Mouse (Mus musculus): Measurements from ENCODE around the gene Itk. TPM values are rescaled to one million over a fixed set of nuclear protein-coding genes. Genes with fewer than 3 reads are reported as not detected.

Gene Itk
- total RNA-seq, 2 experiments from 2014 or later: 0.34 to 0.41 TPM

DNA sequence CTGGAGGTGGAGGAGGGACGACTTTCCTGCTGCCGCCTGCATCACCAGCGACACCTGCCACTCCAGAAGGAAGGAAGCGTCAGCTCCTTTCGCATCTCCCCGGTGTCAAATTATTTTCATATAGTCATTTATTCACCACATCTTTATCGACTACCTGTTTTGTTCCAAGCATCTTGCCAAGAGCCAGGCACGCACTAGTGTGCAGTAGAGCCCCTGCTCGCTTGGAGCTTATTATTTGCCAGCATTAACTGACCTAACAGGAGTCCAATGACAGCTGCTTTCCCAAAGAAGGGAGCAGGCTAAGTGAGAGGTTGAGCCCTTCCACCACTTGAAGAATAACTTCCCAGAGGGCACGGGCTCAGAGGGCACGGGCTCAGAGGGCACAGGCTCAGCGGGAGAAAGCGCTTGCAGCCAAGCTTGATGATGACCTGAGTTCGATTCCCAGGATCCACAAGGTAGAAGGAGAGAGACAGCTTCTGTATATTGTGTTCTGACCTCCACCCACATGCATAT lies 76.7 kb downstream of the Itk start, which contains the start of gene Cyfip2:
TSS of gene Cyfip2 (minus strand) at position 337 of the 513 bp plus-strand sequence.
- DNase-seq (ENCODE audit: extremely low spot score in 1 of 2, low spot score in 2 of 2): no peak
- intact Hi-C loops (cut with DNase I): no loop called here

DNA sequence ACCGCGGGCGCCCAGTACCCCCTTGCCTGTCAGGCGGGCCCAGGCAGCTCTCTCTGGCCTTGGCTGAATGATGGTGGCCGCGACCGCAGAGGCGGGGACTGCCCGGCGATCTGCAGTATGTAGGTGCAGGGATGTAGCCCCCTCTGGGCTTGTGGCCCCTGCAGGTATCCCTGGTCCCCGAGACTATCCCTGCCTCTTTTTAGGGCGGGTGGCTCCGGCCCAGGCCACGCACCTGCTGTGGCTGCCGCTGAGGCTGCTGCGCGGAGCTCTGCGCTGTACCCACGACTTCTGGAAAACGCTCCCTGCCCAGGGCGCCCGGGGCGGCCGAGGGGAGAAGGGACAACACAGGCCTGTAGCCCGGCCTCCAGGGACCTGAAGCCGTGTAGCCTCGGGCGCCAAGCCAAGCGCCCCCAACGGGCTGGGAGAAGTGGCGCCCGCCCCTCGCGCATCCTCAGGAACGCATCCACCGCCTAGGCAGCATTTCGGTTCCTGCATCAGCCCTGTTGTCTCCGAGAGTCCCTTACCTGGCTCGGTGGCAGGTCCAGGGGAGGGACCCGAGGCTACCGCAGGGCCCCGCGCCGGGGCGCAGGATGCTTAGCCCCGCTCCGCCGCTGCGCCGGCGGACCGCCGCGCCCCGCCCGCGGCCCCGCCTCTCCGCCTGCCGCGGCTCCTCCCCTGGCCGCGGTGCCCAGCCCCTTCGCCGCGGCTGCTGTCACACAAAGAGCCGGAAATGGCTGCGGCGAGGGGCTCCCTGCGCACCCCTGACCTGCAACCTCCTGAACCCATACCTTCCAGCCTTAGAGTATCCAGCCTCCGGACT lies 77.4 kb downstream of the Itk start:
- peak; percentile 54 to 76 for DNase-seq (ENCODE audit: extremely low spot score in 1 of 2, low spot score in 2 of 2)
- intact Hi-C loops (cut with DNase I): no loop called here

DNA sequence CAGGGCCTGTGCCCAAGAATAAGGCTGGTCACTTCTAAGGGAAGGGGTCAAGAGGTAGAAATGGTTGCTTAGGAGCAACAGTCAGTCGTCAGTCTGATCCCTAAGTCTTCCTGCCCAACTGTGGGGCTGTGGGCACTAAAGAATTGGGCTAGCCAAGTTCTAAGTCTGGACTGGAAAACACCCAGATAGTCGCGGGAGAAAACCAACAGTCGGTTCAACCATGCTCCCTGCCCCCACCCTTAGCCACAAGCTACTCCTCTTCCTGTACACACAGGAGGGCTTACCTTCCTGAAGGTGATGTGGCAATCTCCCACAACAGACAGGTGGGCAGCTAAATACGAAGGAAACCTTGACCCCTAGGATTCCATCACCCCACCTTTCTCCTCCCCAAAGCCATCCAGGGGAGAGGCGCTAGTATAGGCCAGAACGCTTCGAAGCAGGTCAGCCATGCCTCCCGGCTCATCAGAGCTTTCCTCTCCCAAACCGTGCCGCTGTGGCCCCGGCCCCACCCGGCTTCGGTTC lies 78.1 kb downstream of the Itk start:
- DNase-seq (ENCODE audit: extremely low spot score in 1 of 2, low spot score in 2 of 2): no peak
- intact Hi-C loops (cut with DNase I): no loop called here

DNA sequence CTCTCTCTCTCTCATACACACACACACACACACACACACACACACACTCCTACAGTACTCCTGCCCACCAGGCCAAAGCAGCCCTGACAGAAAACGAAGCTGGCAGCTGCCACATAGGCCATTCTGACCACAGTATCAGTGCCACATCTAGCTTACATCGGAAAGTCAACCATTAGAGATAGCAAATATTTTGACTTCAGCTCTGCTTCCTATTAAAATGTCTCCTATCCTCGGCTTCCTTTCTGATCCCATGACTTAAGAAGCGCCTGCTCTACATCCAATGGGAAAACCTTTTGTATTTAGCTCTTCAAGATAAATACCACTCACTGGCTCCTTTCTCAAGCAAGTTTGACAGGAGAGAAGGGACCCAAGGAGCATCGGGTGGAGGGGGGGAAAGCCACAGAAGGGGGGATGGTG lies 78.7 kb downstream of the Itk start:
- no peak for DNase-seq (ENCODE audit: extremely low spot score in 1 of 2, low spot score in 2 of 2)
- intact Hi-C loops (cut with DNase I): no loop called here

DNA sequence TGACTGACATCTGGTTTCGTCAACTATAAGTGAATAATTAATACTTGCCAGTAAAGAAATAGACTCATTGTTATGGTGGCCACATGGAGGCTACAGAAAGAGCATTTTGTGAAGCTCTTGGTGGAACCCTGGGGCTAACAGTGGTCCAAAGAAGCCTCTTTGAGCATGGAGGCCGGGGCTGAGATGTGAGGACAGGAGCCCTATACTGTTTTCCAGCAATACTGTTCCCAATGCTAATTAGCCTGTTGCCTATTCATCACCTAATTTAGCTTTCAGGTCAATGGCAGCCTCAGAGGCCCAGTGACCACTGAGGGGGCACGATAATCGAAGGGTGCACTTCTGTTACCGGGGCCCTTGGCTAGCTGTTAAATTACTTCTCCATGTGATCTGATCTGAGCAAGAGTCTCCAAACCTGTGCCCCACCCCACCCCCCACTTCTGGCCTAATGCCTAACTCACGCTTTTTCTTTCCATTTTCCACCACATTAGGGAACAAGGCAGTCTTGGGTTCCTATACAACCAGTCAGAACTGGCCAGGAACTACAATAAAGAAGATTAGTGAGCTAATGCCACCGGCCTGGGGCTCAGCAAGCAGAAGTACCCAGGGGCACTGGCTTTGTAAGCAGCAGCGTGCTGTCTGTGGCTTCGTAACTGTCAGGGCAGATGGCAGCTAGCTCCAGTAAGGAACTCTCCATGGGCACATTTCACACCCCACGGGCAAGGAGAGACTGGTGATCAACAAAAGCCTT lies 79.3 kb downstream of the Itk start:
- no peak for DNase-seq (ENCODE audit: extremely low spot score in 1 of 2, low spot score in 2 of 2)
- intact Hi-C loops (cut with DNase I): loop anchor here (2.0 kb wide), 1 partner anchor 127 kb away; the partner anchor contains the start of gene Med7

DNA sequence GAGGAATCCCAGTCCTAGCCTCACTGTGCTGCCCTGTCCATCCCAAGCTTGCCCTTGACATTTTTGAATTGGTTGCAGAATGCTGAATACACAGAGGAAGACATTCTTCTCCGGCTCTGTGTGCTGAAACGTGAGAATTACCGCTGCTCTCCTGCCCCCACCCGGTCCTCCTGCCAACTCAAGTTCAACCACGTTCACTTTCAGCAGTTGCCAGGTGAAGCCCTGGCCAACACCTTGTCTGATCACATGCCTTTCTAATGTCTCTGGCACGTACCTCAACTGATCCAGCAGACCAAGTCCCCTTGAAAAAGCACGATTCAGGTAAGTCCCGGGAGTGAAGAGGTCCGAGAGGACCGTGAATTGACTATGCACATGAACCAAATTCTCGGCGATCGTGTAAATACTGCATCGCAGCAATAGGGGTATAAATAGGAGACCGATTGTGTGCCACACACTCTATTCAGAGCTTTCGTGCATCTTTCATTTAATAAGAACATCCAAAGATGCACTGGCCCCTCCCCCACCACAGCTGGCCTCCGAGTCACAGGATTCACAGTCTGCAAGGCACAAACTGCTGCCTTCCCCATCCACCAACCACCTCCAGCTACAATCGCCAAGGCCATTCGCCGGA lies 80.1 kb downstream of the Itk start:
- peak in 1 of 2 experiments; percentile 69 for DNase-seq (ENCODE audit: extremely low spot score in 1 of 2, low spot score in 2 of 2)
- intact Hi-C loops (cut with DNase I): loop anchor here (2.0 kb wide), 1 partner anchor 128 kb away; the partner anchor contains the start of gene Med7

DNA sequence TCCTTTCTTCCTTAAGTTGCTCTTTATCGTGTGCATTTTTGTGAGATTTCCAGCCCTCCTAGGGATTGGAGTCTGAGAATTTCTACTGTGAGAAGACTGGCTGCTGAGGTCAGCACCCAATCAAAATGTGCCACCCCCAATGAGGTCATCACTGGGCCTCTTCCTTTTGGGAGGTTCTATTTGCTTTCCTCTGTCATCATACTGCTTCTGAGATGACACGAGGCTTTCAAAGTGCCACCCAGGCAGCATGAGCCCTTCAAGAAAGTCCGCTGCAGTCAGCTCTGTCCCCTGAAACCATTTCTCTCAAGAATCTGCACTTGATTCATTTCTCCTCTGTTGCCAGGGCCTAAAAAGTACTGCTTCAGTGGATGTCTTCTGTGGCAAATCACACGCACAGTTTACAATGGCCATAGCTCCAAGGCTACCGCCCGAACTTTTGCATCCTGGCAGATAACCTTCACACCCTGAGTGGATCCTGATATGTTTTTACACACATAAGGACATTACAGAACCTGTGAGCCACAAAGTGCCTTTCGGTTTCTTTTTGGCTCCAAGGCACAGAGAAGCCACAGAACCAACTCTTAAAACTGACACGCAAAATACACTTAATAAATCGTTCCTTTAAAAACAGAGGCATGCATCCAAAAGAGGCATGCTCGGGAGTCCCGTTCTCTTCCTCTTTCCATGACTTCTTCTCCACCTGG lies 80.9 kb downstream of the Itk start:
- DNase-seq (ENCODE audit: extremely low spot score in 1 of 2, low spot score in 2 of 2): no peak
- intact Hi-C loops (cut with DNase I): loop anchor here (2.0 kb wide), 1 partner anchor 128 kb away; the partner anchor contains the start of gene Med7

DNA sequence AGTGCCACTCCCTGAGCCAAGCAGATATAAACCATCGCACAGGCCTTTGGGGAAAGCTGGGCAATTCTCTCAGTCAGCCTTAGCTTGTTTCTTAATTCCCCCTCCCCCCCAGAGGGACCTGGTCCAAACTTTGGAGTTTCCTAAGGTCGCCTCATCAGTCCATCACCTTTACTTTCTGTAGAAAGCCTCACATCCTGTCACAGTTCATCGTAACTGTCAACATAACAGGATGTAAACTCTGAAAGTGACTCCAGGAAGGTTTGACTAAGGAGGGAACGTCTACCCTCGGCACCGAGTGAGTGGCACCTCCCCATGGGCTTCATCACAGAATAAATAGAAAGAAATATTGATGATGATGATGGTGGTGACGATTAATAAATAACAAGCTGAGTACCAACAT lies 81.5 kb downstream of the Itk start:
- intact Hi-C loops (cut with DNase I): loop anchor here (2.0 kb wide), 1 partner anchor 129 kb away; the partner anchor contains the start of gene Med7
- no peak for DNase-seq (ENCODE audit: extremely low spot score in 1 of 2, low spot score in 2 of 2)

DNA sequence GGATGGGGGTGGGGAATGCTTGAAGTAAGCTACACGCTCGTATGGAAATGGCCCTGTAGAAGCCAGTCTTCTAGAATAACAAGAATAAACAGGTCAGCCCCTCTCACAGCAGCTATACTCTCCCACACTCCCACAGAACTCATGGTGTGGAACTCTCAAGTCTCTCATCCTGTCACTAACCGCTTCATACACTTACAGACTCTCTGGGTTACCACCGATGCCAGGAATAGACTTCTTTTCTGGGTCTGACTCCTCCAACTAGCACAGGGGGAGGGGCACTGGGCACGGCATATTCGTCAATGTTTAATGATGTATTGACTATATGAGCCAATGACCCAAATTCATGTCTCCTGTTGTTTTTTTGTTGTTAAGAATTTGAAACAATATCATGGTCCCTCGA lies 82.5 kb downstream of the Itk start:
- no peak for DNase-seq (ENCODE audit: extremely low spot score in 1 of 2, low spot score in 2 of 2)
- intact Hi-C loops (cut with DNase I): no loop called here

DNA sequence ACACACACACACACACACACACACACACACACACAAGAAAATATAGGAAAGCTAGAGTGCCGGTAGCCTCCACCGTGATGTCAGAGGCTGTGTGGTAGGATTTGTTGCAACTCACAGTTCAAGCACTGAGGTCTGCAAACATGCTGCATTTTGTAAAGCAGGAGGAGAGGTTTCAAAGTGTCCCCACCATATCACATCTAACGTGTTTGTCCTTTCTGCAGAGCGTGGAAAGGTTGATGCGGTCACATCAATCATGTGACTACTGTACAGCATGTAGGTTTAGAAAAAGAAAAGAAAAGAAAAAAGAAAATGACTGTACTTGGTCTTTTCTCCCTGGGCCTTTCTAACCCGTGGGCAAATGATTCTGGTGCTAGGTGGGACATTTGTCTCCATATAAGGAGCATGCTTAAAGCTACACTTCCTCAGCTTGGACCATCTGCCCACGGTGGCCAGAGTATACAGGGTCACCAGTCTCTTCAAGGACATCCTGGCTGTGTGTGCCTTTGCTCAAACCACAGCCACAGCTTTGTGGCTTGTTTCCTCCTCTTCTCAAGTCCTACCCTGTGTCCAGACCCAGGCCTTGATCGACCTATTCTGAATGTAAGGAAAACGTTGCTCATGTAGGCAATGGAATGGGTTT lies 83.3 kb downstream of the Itk start:
- no peak for DNase-seq (ENCODE audit: extremely low spot score in 1 of 2, low spot score in 2 of 2)
- intact Hi-C loops (cut with DNase I): no loop called here

DNA sequence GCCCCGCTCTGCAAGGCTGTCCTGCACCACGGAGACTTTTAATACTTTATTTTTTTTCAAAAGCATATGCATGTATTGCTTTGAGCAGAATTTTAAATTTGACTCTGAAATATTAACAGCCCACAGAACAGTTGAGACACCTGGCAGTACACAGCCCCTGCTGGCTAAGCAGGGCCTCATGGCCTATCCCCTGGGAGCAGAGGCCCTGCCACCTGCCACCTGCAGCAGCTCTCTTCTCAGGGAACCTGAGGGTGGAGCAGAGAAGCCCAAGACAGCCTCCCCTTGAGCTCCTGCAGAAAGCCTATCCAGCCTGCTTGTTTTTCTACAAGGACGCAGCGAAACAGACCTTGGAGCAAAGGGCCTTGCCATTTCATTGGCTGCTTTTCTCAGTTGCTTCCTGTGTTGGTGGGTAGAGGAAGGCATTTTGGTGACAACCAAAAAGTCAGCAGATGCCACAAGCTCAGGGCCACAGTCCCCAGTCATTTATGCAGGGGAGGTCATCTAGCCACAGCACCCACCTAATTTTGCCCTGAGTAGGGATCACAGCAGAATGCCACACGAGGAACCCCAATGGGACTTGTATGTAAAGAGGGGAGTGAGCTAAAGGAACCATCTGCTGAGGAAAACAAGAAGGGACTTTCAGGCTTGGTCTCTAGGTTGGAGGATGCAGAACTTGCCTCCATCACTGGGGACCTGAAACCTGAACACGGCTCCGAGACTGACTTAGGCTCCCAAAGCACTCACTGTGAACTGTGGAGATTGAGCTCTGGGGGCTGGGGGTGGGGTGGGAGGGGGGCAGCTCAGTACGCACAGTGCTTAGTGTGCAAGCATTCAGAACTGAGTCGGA lies 84.2 kb downstream of the Itk start:
- DNase-seq (ENCODE audit: extremely low spot score in 1 of 2, low spot score in 2 of 2): no peak
- intact Hi-C loops (cut with DNase I): no loop called here

DNA sequence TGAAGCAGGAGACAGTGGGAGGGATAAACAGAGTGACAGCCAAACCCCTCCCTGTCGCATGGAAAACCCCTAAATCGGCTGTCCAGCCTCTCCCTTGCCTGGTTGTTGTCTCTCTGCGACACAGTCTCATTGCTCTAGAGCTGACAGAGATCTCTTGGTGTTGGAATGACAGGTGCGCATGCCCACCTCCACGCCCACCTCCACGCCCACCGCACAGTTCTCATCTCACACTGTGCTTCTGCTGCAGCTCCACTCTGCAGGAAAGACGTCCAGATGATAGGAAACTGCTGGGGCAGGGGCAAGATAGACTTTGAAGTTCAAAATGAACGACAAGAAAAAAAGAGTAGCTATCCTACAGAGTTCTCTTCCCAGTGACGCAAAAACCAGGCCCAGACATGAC lies 85.2 kb downstream of the Itk start:
- no peak for DNase-seq (ENCODE audit: extremely low spot score in 1 of 2, low spot score in 2 of 2)
- intact Hi-C loops (cut with DNase I): no loop called here

DNA sequence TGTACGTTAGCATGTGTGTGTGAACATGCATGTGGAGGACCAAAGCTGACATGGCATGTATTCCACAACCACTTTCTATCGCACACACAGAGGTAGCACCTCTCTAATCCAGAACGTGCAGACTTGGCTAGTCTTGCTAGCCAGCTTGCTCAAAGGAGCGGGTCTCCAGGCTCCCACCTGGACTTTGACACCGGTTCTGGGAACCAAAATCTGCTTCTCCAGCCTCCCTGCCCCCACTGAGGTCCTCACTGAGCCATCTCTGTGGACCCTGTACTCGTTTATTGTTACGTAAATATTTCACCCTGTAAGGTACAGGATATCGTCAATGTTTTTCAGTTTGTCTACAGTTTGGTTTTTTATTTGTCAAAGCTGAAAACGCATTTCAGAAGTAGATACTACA lies 86.8 kb downstream of the Itk start:
- DNase-seq (ENCODE audit: extremely low spot score in 1 of 2, low spot score in 2 of 2): no peak
- intact Hi-C loops (cut with DNase I): no loop called here

DNA sequence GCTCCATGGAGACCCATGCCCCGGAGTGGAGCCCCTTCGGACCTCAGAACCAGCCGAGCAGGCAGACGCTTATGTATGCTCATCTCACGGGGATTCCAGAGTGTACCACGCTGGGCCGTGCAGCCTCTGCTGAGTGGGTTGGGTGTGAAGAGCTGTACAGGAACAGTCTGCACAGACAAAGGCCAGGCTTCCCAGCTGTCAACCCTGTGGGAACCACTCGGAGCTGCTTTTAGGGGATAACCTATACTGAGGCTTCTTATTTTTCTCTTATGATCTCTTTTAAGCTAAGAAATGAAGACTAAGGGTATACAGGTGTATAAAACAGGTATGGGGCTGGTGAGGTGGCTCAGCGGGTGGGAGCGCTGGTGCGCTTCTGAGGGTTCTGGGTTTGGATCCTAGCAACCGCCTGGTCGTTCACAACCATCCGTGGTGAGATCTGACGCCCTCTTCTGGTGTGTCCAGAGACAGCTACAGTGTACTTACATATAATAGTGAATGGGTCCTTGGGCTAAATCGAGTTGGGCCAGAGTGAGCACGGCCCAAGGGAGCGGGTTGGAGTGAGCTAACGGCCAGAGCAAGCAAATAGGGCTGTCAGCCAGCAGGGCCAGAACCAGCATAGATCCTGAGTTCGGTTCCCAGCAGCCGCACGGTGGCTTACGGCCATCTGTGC lies 87.6 kb downstream of the Itk start:
- intact Hi-C loops (cut with DNase I): no loop called here

DNA sequence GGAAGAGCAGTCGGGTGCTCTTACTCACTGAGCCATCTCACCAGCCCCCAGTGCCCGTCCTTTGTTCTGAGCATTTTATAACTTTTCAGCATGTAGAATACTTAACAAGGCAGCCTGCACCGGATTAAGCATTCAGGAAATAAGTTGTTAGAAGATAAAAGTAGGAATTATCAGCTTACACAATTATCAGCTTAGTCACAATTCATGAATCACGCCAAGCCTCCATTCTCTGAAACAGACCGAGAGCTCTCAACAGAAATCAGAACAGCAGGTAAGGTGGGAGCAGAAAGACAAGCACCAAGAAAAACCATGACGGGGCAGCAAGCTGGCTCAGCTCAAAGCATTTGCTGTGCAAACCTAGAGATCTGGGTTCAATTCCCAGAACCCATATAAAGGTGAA lies 89.4 kb downstream of the Itk start:
- intact Hi-C loops (cut with DNase I): no loop called here
- DNase-seq (ENCODE audit: extremely low spot score in 1 of 2, low spot score in 2 of 2): no peak

More for the DNA sequence above, 87.6 kb downstream of the Itk start:
- DNase-seq (ENCODE audit: extremely low spot score in 1 of 2, low spot score in 2 of 2): peak in 1 of 2 experiments; percentile 39

DNA sequence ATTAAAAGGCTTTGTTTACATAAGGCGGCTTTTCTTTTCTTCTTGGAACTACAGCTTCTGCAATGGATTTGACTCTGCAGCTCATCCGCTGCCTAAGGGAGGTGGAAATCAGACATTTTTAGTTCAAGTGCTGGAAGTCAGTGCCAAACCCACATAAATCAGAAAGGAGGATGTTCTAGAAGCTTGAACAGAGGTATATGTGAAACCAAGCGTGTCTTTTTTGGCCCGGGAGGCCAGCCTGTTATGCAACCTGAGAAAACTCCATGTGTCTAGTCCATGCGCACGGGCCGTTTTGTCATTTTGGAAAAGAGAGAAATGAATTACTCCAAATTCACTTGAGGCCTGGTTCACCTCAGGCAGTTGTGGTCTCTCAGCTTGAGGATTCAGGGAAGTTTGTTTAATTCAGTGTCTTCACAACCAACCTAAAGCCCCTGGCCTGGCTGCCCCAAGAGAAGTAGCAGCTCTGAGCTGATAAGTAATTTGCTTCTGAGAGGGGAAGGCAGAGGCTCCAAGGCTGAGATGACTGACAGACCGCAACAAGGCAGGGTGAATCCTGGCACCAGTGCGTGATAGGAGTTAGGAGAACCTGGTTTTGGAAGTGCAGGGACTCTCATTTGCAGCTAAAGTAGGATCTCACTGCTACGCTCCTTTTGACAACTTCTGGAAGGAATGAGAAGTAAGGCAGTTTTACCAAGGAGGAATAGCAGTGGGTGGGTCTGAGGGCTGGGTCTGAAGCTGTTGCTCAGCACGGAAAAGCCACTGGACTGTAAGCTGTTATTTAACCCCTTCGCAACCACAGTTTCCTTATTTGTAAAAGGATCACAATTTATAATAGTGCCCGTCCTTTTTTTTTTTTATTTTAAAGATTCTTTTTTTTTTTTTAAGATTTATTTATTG lies 90.2 kb downstream of the Itk start:
- no peak for DNase-seq (ENCODE audit: extremely low spot score in 1 of 2, low spot score in 2 of 2)
- intact Hi-C loops (cut with DNase I): no loop called here

All from left cerebral cortex, postnatal 10 days (tissue).